Mouse (Mus musculus) MEL (cell line): ENCODE measurements around the gene Cacna1g. TPM values are rescaled to one million over a fixed set of nuclear protein-coding genes. Genes with fewer than 3 reads are reported as not detected.

Experiments used
- DNase-seq: peaks from one replicate; pipeline ENCODE4 v3.0.0; 2011; ENCODE audit warnings: low read depth, low spot score
- H3K27ac ChIP-seq: 2 replicates; pipeline ENCODE4 v1.5.1; 2012; ENCODE audit warnings: low read depth, mild to moderate bottlenecking, control low read depth, low read length, moderate library complexity; ENCODE audit not compliant: control insufficient read depth
- H3K27me3 ChIP-seq, 2 experiments: fragments of 150-350 bp in 1 of 2; sonication (generic) in 1 of 2; 2 replicates each; pipeline ENCODE4 v1.6.1; 2012; ENCODE audit warnings: low read length in 2 of 2, mild to moderate bottlenecking in 2 of 2, improper control_type of control experiment in 1 of 2, moderate library complexity in 1 of 2; ENCODE audit not compliant: insufficient read depth in 2 of 2, control insufficient read depth in 1 of 2
- H3K36me3 ChIP-seq, 2 experiments: 2 replicates each; pipeline ENCODE4 v1.6.1; 2012 to 2014; ENCODE audit warnings: low read length in 2 of 2, improper control_type of control experiment in 1 of 2, inconsistent platforms in 1 of 2, mild to moderate bottlenecking in 1 of 2; ENCODE audit not compliant: insufficient read depth in 2 of 2, control insufficient read depth in 1 of 2
- H3K4me1 ChIP-seq, 2 experiments: fragments of 150-350 bp in 1 of 2; sonication (generic) in 1 of 2; 2 replicates each; pipeline ENCODE4 v1.6.1; 2012; ENCODE audit warnings: low read length in 2 of 2, improper control_type of control experiment in 1 of 2, mild to moderate bottlenecking in 1 of 2; ENCODE audit not compliant: insufficient read depth in 2 of 2, control insufficient read depth in 1 of 2
- H3K4me3 ChIP-seq, 2 experiments: fragments of 150-350 bp in 1 of 2; sonication (generic) in 1 of 2; 2 replicates each; pipeline ENCODE4 v1.5.1; 2012; ENCODE audit warnings: low read depth in 2 of 2, low read length in 2 of 2, mild to moderate bottlenecking in 2 of 2, moderate library complexity in 2 of 2, control low read depth in 1 of 2, improper control_type of control experiment in 1 of 2; ENCODE audit not compliant: control insufficient read depth in 1 of 2, insufficient read depth in 1 of 2
- H3K79me2 ChIP-seq: 2 replicates; pipeline ENCODE4 v1.6.1; 2012; ENCODE audit warnings: mild to moderate bottlenecking, low read length, moderate library complexity; ENCODE audit not compliant: control insufficient read depth, poor library complexity, insufficient read depth
- H3K9ac ChIP-seq: 2 replicates; pipeline ENCODE4 v1.6.1; 2012; ENCODE audit warnings: low read depth, mild to moderate bottlenecking, control low read depth, low read length, moderate library complexity; ENCODE audit not compliant: control insufficient read depth, poor library complexity, severe bottlenecking
- H3K9me3 ChIP-seq: fragments of 150-350 bp; sonication (generic); replicated peaks from 2 replicates; pipeline ENCODE4 v1.6.1; 2012; ENCODE audit warnings: mild to moderate bottlenecking, low read length, improper control_type of control experiment, moderate library complexity; ENCODE audit not compliant: insufficient read depth
- CHD1 ChIP-seq: IDR thresholded peaks from 2 replicates; pipeline ENCODE4 v1.6.1; 2012; ENCODE audit warnings: low read depth, mild to moderate bottlenecking, inconsistent platforms, low read length, improper control_type of control experiment
- CHD2 ChIP-seq: IDR thresholded peaks from 2 replicates; pipeline ENCODE4 v1.6.1; 2011; ENCODE audit warnings: low read length, improper control_type of control experiment
- ETS1 ChIP-seq: IDR thresholded peaks from 2 replicates; pipeline ENCODE4 v1.6.1; 2012; ENCODE audit warnings: low read depth, mild to moderate bottlenecking, inconsistent platforms, low read length, improper control_type of control experiment, moderate library complexity
- GABPA ChIP-seq: IDR thresholded peaks from 2 replicates; pipeline ENCODE4 v1.6.1; 2012; ENCODE audit warnings: low read depth, mild to moderate bottlenecking, inconsistent platforms, low read length, improper control_type of control experiment, moderate library complexity
- HCFC1 ChIP-seq: IDR thresholded peaks from 2 replicates; pipeline ENCODE4 v1.6.1; 2012; ENCODE audit warnings: low read depth, mild to moderate bottlenecking, inconsistent platforms, low read length, improper control_type of control experiment, moderate library complexity
- KAT2A ChIP-seq: conservative IDR thresholded peaks from 2 replicates; pipeline ENCODE4 v1.6.1; 2012; ENCODE audit warnings: low read depth, low read length, improper control_type of control experiment, inconsistent platforms
- MAZ ChIP-seq: IDR thresholded peaks from 2 replicates; pipeline ENCODE4 v1.6.1; 2012; ENCODE audit warnings: low read depth, mild to moderate bottlenecking, inconsistent platforms, low read length, improper control_type of control experiment
- NELFE ChIP-seq: IDR thresholded peaks from 2 replicates; pipeline ENCODE4 v1.6.1; 2011; ENCODE audit warnings: low read depth, low read length, improper control_type of control experiment
- NRF1 ChIP-seq: IDR thresholded peaks from 2 replicates; pipeline ENCODE4 v1.6.1; 2014; ENCODE audit warnings: low read depth, mild to moderate bottlenecking, inconsistent platforms, low read length, improper control_type of control experiment, moderate library complexity; ENCODE audit not compliant: poor library complexity, insufficient read depth, severe bottlenecking
- POLR2AphosphoS5 ChIP-seq: IDR thresholded peaks from 2 replicates; pipeline ENCODE4 v1.6.1; 2012; ENCODE audit warnings: low read depth, borderline replicate concordance, mild to moderate bottlenecking, inconsistent platforms, low read length, moderate library complexity, mixed read lengths
- RAD21 ChIP-seq: IDR thresholded peaks from 2 replicates; pipeline ENCODE4 v1.6.1; 2011; ENCODE audit warnings: mild to moderate bottlenecking, low read depth, low read length, improper control_type of control experiment
- SMC3 ChIP-seq: IDR thresholded peaks from 2 replicates; pipeline ENCODE4 v1.6.1; 2011; ENCODE audit warnings: low read depth, low read length, improper control_type of control experiment
- TBP ChIP-seq: IDR thresholded peaks from 2 replicates; pipeline ENCODE4 v1.8.0; 2011; ENCODE audit warnings: low read depth, low read length, improper control_type of control experiment
- TCF12 ChIP-seq: IDR thresholded peaks from 2 replicates; pipeline ENCODE4 v1.6.1; 2014; ENCODE audit warnings: low read depth, mild to moderate bottlenecking, inconsistent platforms, low read length, improper control_type of control experiment, moderate library complexity
- USF1 ChIP-seq: IDR thresholded peaks from 2 replicates; pipeline ENCODE4 v1.6.1; 2014; ENCODE audit warnings: low read depth, mild to moderate bottlenecking, inconsistent platforms, low read length, improper control_type of control experiment, moderate library complexity
- ZNF384 ChIP-seq: IDR thresholded peaks from 2 replicates; pipeline ENCODE4 v1.6.1; 2012; ENCODE audit warnings: low read depth, mild to moderate bottlenecking, inconsistent platforms, low read length, improper control_type of control experiment
- polyA plus RNA-seq, 2 experiments: library from polyadenylated mRNA; stranded (reverse) in 1 of 2; unstranded in 1 of 2; fragments of >175 nt in 1 of 2; fragments of >200 nt in 1 of 2; gene quantifications; 2 replicates each; pipeline versions ENCODE4 v1.2.1 to v1.2.4; 2012; ENCODE audit warnings: low replicate concordance in 2 of 2, low read depth in 1 of 2; ENCODE audit not compliant: insufficient read length in 2 of 2, insufficient read depth in 1 of 2, missing spikeins in 1 of 2
- total RNA-seq: library from RNA; depleted of rRNA; stranded (reverse); fragments of 300-350 nt; gene quantifications from 2 replicates; pipeline ENCODE4 v1.2.3, GENCODE M21; 2012; rRNA removed

The Cacna1g gene
- total and polyA plus RNA-seq, 3 experiments = 0.01 to 0.04 TPM; not detected in 1

GRCm38 (mm10) chr11:94359168-94359567, 114.8 kb downstream of the Cacna1g start:
- no peak overlapping the region for H3K27ac ChIP-seq
- no peaks in the 10 kb centered on the region for H3K36me3 ChIP-seq
- no peak for TF ChIP-seq SMC3
- TF ChIP-seq KAT2A = no peak
- TF ChIP-seq POLR2AphosphoS5 = no peak
- TF ChIP-seq TBP = no peak
- TF ChIP-seq ETS1 = no peak
- TF ChIP-seq CHD2 = no peak
- no peak for TF ChIP-seq CHD1
- TF ChIP-seq GABPA = no peak
- TF ChIP-seq TCF12 = no peak
- TF ChIP-seq NRF1 = no peak
- TF ChIP-seq HCFC1 = no peak
- no peak for TF ChIP-seq MAZ
- TF ChIP-seq USF1 = no peak
- TF ChIP-seq NELFE = no peak
- TF ChIP-seq ZNF384 = no peak
- no peak for TF ChIP-seq RAD21
- TF ChIP-seq, all 39 proteins: peak for 0
- no peaks in the 10 kb centered on the region for H3K4me1 ChIP-seq
- DNase-seq = no peak
- no peak overlapping the region for H3K4me3 ChIP-seq
- H3K27me3 ChIP-seq = peaks cover 8 to 10% of the 10 kb centered on the region in 2 experiments
- H3K9ac ChIP-seq = no peak overlapping the region
- H3K9me3 ChIP-seq = no peaks in the 10 kb centered on the region
- H3K79me2 ChIP-seq = no peaks in the 10 kb centered on the region

Other genes with a start within 250 kb of the Cacna1g start
- not detected in 2 replicates for gene Wfikkn2, start 228.2 kb downstream of the Cacna1g start, total RNA-seq
- gene Wfikkn2, start 228.2 kb downstream of the Cacna1g start, polyA plus RNA-seq = not detected
- not detected in 2 replicates for gene Gm21885, start 192.3 kb downstream of the Cacna1g start, total RNA-seq
- gene Gm21885, start 192.3 kb downstream of the Cacna1g start, polyA plus RNA-seq = under 1 TPM in 1 of 2 experiments, not detected in 1; 0.74 TPM
- gene Luc7l3, start 152.2 kb downstream of the Cacna1g start, total RNA-seq = 47.3 and 52.3 TPM in 2 replicates
- gene Luc7l3, start 152.2 kb downstream of the Cacna1g start, polyA plus RNA-seq = 10 to 100 TPM; 54.7 to 90.5 TPM
- gene Ankrd40, start 146.2 kb downstream of the Cacna1g start, total RNA-seq = 37.1 and 39.4 TPM in 2 replicates
- 10 to 100 TPM in 1 of 2 experiments, not detected in 1; 60.0 TPM for gene Ankrd40, start 146.2 kb downstream of the Cacna1g start, polyA plus RNA-seq
- 0.13 and 0.27 TPM in 2 replicates for gene Abcc3, start 81.2 kb downstream of the Cacna1g start, total RNA-seq
- under 1 TPM in 1 of 2 experiments, not detected in 1; 0.29 TPM for gene Abcc3, start 81.2 kb downstream of the Cacna1g start, polyA plus RNA-seq
- not detected in 2 replicates for gene Spata20, start 12.0 kb upstream of the Cacna1g start, total RNA-seq
- gene Spata20, start 12.0 kb upstream of the Cacna1g start, polyA plus RNA-seq = not detected
- not detected in 2 replicates for gene Epn3, start 25.8 kb upstream of the Cacna1g start, total RNA-seq
- not detected for gene Epn3, start 25.8 kb upstream of the Cacna1g start, polyA plus RNA-seq
- gene Mycbpap, start 47.5 kb upstream of the Cacna1g start, total RNA-seq = 0.12 TPM in 1 of 2 replicates, not detected in the other
- gene Mycbpap, start 47.5 kb upstream of the Cacna1g start, polyA plus RNA-seq = under 1 TPM in 1 of 2 experiments, not detected in 1; 0.17 TPM
- gene Rsad1, start 75.1 kb upstream of the Cacna1g start, total RNA-seq = 27.9 and 28.7 TPM in 2 replicates
- gene Rsad1, start 75.1 kb upstream of the Cacna1g start, polyA plus RNA-seq = 10 to 100 TPM in 1 of 2 experiments, not detected in 1; 24.0 TPM
- 0.08 TPM in 1 of 2 replicates, not detected in the other for gene Chad, start 90.8 kb upstream of the Cacna1g start, total RNA-seq
- under 1 TPM in 1 of 2 experiments, not detected in 1; 0.11 TPM for gene Chad, start 90.8 kb upstream of the Cacna1g start, polyA plus RNA-seq
- 2.8 and 3.3 TPM in 2 replicates for gene Acsf2, start 127.7 kb upstream of the Cacna1g start, total RNA-seq
- gene Acsf2, start 127.7 kb upstream of the Cacna1g start, polyA plus RNA-seq = 10 to 100 TPM in 1 of 2 experiments, not detected in 1; 13.1 TPM
- 423 and 464 TPM in 2 replicates for gene Lrrc59, start 155.6 kb upstream of the Cacna1g start, total RNA-seq
- 100 to 1,000 TPM; 486 to 633 TPM for gene Lrrc59, start 155.6 kb upstream of the Cacna1g start, polyA plus RNA-seq
- 114 and 129 TPM in 2 replicates for gene Mrpl27, start 179.6 kb upstream of the Cacna1g start, total RNA-seq
- gene Mrpl27, start 179.6 kb upstream of the Cacna1g start, polyA plus RNA-seq = 100 to 1,000 TPM in 1 of 2 experiments, not detected in 1; 102 TPM
- gene Eme1, start 179.8 kb upstream of the Cacna1g start, total RNA-seq = 43.8 and 54.9 TPM in 2 replicates
- 10 to 100 TPM in 1 of 2 experiments, not detected in 1; 41.8 TPM for gene Eme1, start 179.8 kb upstream of the Cacna1g start, polyA plus RNA-seq
- gene Xylt2, start 203.3 kb upstream of the Cacna1g start, total RNA-seq = 8.4 and 10.1 TPM in 2 replicates
- 10 to 100 TPM in 1 of 2 experiments, not detected in 1; 12.4 TPM for gene Xylt2, start 203.3 kb upstream of the Cacna1g start, polyA plus RNA-seq
- gene Gm11541, start 230.3 kb upstream of the Cacna1g start, total RNA-seq = not detected in 2 replicates
- not detected for gene Gm11541, start 230.3 kb upstream of the Cacna1g start, polyA plus RNA-seq